Mouse (Mus musculus) bone marrow macrophage, adult 2 months (primary cell): ENCODE measurements around the gene Prss36.

ENCODE experiments used
- CTCF ChIP-seq: IDR thresholded peaks from 2 replicates; pipeline ENCODE4 v1.5.1; 2012; ENCODE audit warnings: low read depth, mild to moderate bottlenecking, low read length, moderate library complexity
- POLR2A ChIP-seq: IDR thresholded peaks from 2 replicates; pipeline ENCODE4 v1.6.1; 2012; ENCODE audit warnings: mild to moderate bottlenecking, low read depth, low read length, borderline replicate concordance

GRCm38 (mm10) chr7:127923714-127924113, 22.8 kb downstream of the Prss36 start:
- TF ChIP-seq CTCF (no peak), POLR2A (no peak)
